Mouse (Mus musculus): ENCODE measurements at regions not wholly inside any gene's neighbourhood (a gene's known extent, or its start where the extent isn't known, plus 50 kb on each side); places are given as distances from the start of the nearest gene placed in this dataset.

GRCm38 (mm10) chr8:92258258-92258657 lies 99.2 kb upstream of the Irx5 start:
- Histone ChIP-seq H3K4me2 (ENCODE audit: low read length) (no peak overlapping the region), H3K4me1 (replicated peaks; ENCODE audit: control insufficient read depth, insufficient read depth, low read length) (no peaks in the 10 kb centered on the region), H3K27ac (ENCODE audit: low read depth) (no peak overlapping the region), H3K4me3 (ENCODE audit: low read depth, low read length) (no peak overlapping the region), H3K36me3 (ENCODE audit: control insufficient read depth, insufficient read depth, low read length) (no peaks in the 10 kb centered on the region), H3K9ac (ENCODE audit: low read length) (no peak overlapping the region), H3K27me3 (replicated peaks; ENCODE audit: control insufficient read depth, insufficient read depth, low read length) (no peaks in the 10 kb centered on the region), H3K9me3 (ENCODE audit: control insufficient read depth, low read length) (no peaks in the 10 kb centered on the region)
- ATAC-seq (replicated peaks; ENCODE audit: low FRiP score, low TSS enrichment, low read depth) (no peak), DNase-seq (ENCODE audit: low spot score) (no peak)
- 62% methylated on average over 6 of the region's 6 CpGs for WGBS

GRCm38 (mm10) chr8:92252597-92253375 lies 104.6 kb upstream of the Irx5 start:
- ATAC-seq (replicated peaks; ENCODE audit: low FRiP score, low TSS enrichment, low read depth) (no peak), DNase-seq (ENCODE audit: low spot score) (no peak)
- no peak overlapping the region for H3K4me2 ChIP-seq (ENCODE audit: low read length)
- H3K36me3 ChIP-seq (ENCODE audit: control insufficient read depth, insufficient read depth, low read length) = no peaks in the 10 kb centered on the region
- no peak overlapping the region for H3K9ac ChIP-seq (ENCODE audit: low read length)
- H3K9me3 ChIP-seq (ENCODE audit: control insufficient read depth, low read length) = no peaks in the 10 kb centered on the region
- H3K27ac ChIP-seq (ENCODE audit: low read depth) = no peak overlapping the region
- no peak overlapping the region for H3K4me3 ChIP-seq (ENCODE audit: low read depth, low read length)
- peaks cover 6% of the 10 kb centered on the region; the same call in 1 of the 2 replicates for H3K4me1 ChIP-seq (replicated peaks; ENCODE audit: control insufficient read depth, insufficient read depth, low read length)
- no peaks in the 10 kb centered on the region for H3K27me3 ChIP-seq (replicated peaks; ENCODE audit: control insufficient read depth, insufficient read depth, low read length)
- WGBS = 63% methylated on average over 8 of the region's 8 CpGs

GRCm38 (mm10) chr8:92246301-92246700 lies 111.1 kb upstream of the Irx5 start:
- H3K4me1 ChIP-seq (replicated peaks; ENCODE audit: control insufficient read depth, insufficient read depth, low read length) = no peaks in the 10 kb centered on the region
- DNase-seq (ENCODE audit: low spot score) (no peak), ATAC-seq (replicated peaks; ENCODE audit: low FRiP score, low TSS enrichment, low read depth) (no peak)
- no peak overlapping the region for H3K4me3 ChIP-seq (ENCODE audit: low read depth, low read length)
- 79% methylated on average over 4 of the region's 4 CpGs for WGBS
- no peaks in the 10 kb centered on the region for H3K27me3 ChIP-seq (replicated peaks; ENCODE audit: control insufficient read depth, insufficient read depth, low read length)
- H3K27ac ChIP-seq (ENCODE audit: low read depth) = no peak overlapping the region
- H3K36me3 ChIP-seq (ENCODE audit: control insufficient read depth, insufficient read depth, low read length) = no peaks in the 10 kb centered on the region
- H3K9me3 ChIP-seq (ENCODE audit: control insufficient read depth, low read length) = no peaks in the 10 kb centered on the region
- no peak overlapping the region for H3K4me2 ChIP-seq (ENCODE audit: low read length)
- no peak overlapping the region for H3K9ac ChIP-seq (ENCODE audit: low read length)

- no peak for DNase-seq (ENCODE audit: low spot score)
- Histone ChIP-seq H3K4me3 (ENCODE audit: low read depth, low read length) (no peak overlapping the region), H3K4me1 (replicated peaks; ENCODE audit: control insufficient read depth, insufficient read depth, low read length) (no peaks in the 10 kb centered on the region), H3K9me3 (ENCODE audit: control insufficient read depth, low read length) (no peaks in the 10 kb centered on the region), H3K4me2 (ENCODE audit: low read length) (no peak overlapping the region), H3K27ac (ENCODE audit: low read depth) (no peak overlapping the region), H3K27me3 (replicated peaks; ENCODE audit: control insufficient read depth, insufficient read depth, low read length) (no peaks in the 10 kb centered on the region), H3K36me3 (ENCODE audit: control insufficient read depth, insufficient read depth, low read length) (no peaks in the 10 kb centered on the region), H3K9ac (ENCODE audit: low read length) (no peak overlapping the region)
- WGBS = 78% methylated on average over 13 of the region's 13 CpGs
- no peak for ATAC-seq (replicated peaks; ENCODE audit: low FRiP score, low TSS enrichment, low read depth)
Measured at GRCm38 (mm10) chr8:92240686-92241275, 116.6 kb upstream of the Irx5 start.

GRCm38 (mm10) chr8:92231326-92232225 lies 125.8 kb upstream of the Irx5 start:
- Histone ChIP-seq H3K27me3 (replicated peaks; ENCODE audit: control insufficient read depth, insufficient read depth, low read length) (no peaks in the 10 kb centered on the region), H3K4me2 (ENCODE audit: low read length) (no peak overlapping the region), H3K4me1 (replicated peaks; ENCODE audit: control insufficient read depth, insufficient read depth, low read length) (no peaks in the 10 kb centered on the region), H3K27ac (ENCODE audit: low read depth) (no peak overlapping the region), H3K9ac (ENCODE audit: low read length) (no peak overlapping the region), H3K4me3 (ENCODE audit: low read depth, low read length) (no peak overlapping the region), H3K36me3 (ENCODE audit: control insufficient read depth, insufficient read depth, low read length) (no peaks in the 10 kb centered on the region), H3K9me3 (ENCODE audit: control insufficient read depth, low read length) (peaks cover 3% of the 10 kb centered on the region; the same call in 1 of the 2 replicates)
- ATAC-seq (replicated peaks; ENCODE audit: low FRiP score, low TSS enrichment, low read depth) (no peak), DNase-seq (ENCODE audit: low spot score) (no peak)
- 68% methylated on average over 23 of the region's 23 CpGs for WGBS

GRCm38 (mm10) chr8:92229526-92229925 lies 127.9 kb upstream of the Irx5 start:
- no peak for ATAC-seq (replicated peaks; ENCODE audit: low FRiP score, low TSS enrichment, low read depth)
- H3K4me2 ChIP-seq (ENCODE audit: low read length) = no peak overlapping the region
- H3K27ac ChIP-seq (ENCODE audit: low read depth) = no peak overlapping the region
- H3K36me3 ChIP-seq (ENCODE audit: control insufficient read depth, insufficient read depth, low read length) = no peaks in the 10 kb centered on the region
- 87% methylated on average over 2 of the region's 2 CpGs for WGBS
- H3K27me3 ChIP-seq (replicated peaks; ENCODE audit: control insufficient read depth, insufficient read depth, low read length) = no peaks in the 10 kb centered on the region
- no peak overlapping the region for H3K9ac ChIP-seq (ENCODE audit: low read length)
- no peaks in the 10 kb centered on the region for H3K4me1 ChIP-seq (replicated peaks; ENCODE audit: control insufficient read depth, insufficient read depth, low read length)
- H3K4me3 ChIP-seq (ENCODE audit: low read depth, low read length) = no peak overlapping the region
- no peaks in the 10 kb centered on the region for H3K9me3 ChIP-seq (ENCODE audit: control insufficient read depth, low read length)
- DNase-seq (ENCODE audit: low spot score) = no peak

- Histone ChIP-seq H3K9me3 (ENCODE audit: control insufficient read depth, low read length) (no peaks in the 10 kb centered on the region), H3K4me2 (ENCODE audit: low read length) (no peak overlapping the region), H3K36me3 (ENCODE audit: control insufficient read depth, insufficient read depth, low read length) (no peaks in the 10 kb centered on the region), H3K27ac (ENCODE audit: low read depth) (no peak overlapping the region), H3K4me1 (replicated peaks; ENCODE audit: control insufficient read depth, insufficient read depth, low read length) (no peaks in the 10 kb centered on the region), H3K4me3 (ENCODE audit: low read depth, low read length) (no peak overlapping the region), H3K27me3 (replicated peaks; ENCODE audit: control insufficient read depth, insufficient read depth, low read length) (no peaks in the 10 kb centered on the region), H3K9ac (ENCODE audit: low read length) (no peak overlapping the region)
- DNase-seq (ENCODE audit: low spot score) (no peak), ATAC-seq (replicated peaks; ENCODE audit: low FRiP score, low TSS enrichment, low read depth) (no peak)
- WGBS = 88% methylated on average over 3 of the region's 3 CpGs
Measured at GRCm38 (mm10) chr8:92224929-92225328, 132.5 kb upstream of the Irx5 start.

GRCm38 (mm10) chr8:92222992-92223391 lies 134.4 kb upstream of the Irx5 start:
- Histone ChIP-seq H3K27me3 (replicated peaks; ENCODE audit: control insufficient read depth, insufficient read depth, low read length) (no peaks in the 10 kb centered on the region), H3K4me3 (ENCODE audit: low read depth, low read length) (no peak overlapping the region), H3K9me3 (ENCODE audit: control insufficient read depth, low read length) (no peaks in the 10 kb centered on the region), H3K4me2 (ENCODE audit: low read length) (no peak overlapping the region), H3K4me1 (replicated peaks; ENCODE audit: control insufficient read depth, insufficient read depth, low read length) (no peaks in the 10 kb centered on the region), H3K27ac (ENCODE audit: low read depth) (no peak overlapping the region), H3K36me3 (ENCODE audit: control insufficient read depth, insufficient read depth, low read length) (no peaks in the 10 kb centered on the region), H3K9ac (ENCODE audit: low read length) (no peak overlapping the region)
- WGBS = 52% methylated on average over 3 of the region's 3 CpGs
- no peak for ATAC-seq (replicated peaks; ENCODE audit: low FRiP score, low TSS enrichment, low read depth)
- no peak for DNase-seq (ENCODE audit: low spot score)
